Mouse (Mus musculus): Measurements from ENCODE around the gene Cryba4.

The Cryba4 gene

GRCm38 (mm10) chr5:112285548-112286085 lies 33.3 kb upstream of the Cryba4 start:
- peak; percentile 53 to 75 for DNase-seq

GRCm38 (mm10) chr5:112284203-112284582 lies 31.9 kb upstream of the Cryba4 start:
- DNase-seq, result no peak

DNA sequence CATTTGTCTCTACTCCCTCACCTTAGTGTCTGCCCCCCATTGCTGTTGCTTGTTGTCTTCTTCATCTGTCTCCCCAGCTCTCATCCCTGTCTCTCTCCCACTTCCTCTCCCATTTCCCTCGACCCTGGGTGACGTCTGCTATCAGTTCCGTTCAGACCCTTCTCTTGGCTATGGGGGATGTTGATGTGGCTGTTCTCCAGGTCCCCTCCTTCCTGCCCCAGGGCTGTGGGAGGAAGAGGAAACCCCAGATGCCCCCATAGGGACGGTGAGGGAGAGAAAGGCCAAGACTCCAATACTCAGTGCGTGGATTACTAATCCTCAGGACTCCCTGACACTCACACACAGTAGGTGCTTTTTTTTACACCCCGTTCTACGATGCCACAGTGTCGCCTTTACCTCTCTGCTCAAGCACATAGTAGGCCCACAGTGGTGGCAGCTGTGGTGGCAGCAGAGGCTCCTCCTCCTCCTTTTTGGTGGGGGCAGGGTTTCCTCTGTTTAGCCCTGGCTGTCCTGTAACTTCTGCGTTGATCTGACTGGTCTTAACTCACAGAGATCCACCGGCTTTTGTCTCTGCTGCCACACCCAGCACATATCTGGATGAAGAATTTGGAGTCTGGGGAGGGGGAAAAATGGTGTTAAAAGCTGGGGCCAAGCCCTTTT lies 31.4 kb upstream of the Cryba4 start:
- DNase-seq, result no peak

GRCm38 (mm10) chr5:112282780-112283482 lies 30.6 kb upstream of the Cryba4 start:
- DNase-seq, result no peak

DNA sequence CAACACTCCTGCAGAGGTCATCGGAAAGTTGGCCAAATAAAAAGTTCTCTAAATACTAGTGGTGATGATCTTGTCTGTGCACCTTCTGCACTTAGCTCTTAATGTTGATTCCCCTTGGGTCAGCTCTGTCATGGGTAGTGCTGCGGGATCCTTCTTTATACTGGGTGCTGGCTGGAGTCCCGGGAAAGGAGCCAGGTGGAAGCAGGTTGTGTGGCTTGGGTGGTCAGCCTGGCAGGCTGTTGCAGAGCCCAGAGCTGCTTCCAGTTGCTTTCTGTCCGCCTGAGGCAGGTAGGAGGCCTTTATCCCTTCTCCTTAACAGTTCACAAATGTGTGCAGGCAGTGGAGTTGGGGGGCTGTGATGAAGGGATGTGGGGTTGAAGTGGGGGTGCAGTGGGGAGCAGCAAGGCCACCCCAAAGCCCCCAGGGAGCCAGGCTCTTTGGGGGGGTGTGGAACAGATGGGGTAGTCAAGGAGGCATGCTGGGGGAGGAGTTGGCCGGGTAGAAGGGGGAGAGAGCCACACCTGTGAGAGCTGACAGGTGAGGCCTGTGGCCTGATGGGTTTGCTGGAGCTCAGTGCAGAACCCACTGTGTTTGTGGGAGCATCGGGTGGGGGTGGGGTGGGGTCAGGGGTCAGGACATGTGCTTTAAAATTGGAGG lies 29.9 kb upstream of the Cryba4 start:
- DNase-seq, result no peak

- DNase-seq, result no peak
These were observed 29.4 kb upstream of the Cryba4 start for GRCm38 (mm10) chr5:112281676-112282075.

DNA sequence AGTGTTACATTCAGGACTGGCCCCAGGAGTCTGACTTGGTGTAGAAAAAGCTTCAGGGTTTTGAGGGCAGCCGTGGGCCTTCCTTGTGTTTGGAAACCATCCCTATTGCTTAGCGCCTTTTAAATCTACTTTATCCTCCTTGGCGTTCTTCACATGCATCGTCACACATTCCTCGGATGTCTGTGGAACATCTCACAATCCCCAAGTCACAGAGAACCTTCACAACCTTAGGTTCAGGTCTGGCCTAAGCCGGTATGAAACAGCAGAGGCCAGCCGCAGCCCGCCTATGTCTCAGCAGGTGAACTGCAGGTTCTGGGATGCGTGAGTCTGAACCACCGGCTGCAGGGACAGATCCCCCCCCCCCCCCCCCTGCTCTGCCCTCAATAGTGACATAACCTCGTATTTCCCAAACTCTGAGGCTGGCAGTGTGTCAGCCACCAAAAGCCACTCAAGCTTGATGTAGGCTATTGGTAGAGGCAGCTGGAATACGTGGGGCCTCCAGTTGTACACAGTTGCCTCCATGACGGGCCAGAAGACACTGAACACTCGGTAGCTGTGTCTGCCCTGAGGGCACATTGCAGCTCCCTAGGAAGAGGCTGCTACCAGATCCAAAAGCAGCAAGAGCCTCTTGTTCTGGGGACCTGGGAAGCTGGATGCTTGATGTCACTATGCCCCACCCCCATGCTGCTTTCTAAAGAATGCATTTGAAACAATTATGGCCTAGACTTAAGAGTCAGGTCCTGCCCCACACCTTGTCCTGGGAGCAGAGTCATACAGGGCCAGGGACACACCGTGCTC lies 28.7 kb upstream of the Cryba4 start:
- no peak for DNase-seq

DNA sequence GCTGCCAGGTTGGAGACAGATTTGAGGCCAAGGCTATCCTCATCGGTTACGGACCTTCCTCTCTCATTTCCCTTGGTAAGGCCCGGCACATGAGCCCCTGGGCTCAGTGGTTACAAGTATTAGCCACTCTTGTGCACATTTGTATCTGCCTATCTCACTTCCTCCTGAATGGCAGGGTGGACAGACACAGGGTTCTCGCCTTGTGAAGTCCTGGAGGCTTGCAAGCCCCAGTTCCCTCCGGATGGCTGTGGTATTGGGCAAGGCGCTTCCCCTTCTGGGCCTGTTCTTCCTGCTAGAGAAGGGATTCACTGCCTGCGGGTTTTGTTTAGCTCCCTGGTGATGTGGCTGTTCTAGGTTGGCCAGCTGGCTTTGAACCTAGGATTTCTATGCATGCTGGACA lies 27.8 kb upstream of the Cryba4 start:
- no peak for DNase-seq

DNA sequence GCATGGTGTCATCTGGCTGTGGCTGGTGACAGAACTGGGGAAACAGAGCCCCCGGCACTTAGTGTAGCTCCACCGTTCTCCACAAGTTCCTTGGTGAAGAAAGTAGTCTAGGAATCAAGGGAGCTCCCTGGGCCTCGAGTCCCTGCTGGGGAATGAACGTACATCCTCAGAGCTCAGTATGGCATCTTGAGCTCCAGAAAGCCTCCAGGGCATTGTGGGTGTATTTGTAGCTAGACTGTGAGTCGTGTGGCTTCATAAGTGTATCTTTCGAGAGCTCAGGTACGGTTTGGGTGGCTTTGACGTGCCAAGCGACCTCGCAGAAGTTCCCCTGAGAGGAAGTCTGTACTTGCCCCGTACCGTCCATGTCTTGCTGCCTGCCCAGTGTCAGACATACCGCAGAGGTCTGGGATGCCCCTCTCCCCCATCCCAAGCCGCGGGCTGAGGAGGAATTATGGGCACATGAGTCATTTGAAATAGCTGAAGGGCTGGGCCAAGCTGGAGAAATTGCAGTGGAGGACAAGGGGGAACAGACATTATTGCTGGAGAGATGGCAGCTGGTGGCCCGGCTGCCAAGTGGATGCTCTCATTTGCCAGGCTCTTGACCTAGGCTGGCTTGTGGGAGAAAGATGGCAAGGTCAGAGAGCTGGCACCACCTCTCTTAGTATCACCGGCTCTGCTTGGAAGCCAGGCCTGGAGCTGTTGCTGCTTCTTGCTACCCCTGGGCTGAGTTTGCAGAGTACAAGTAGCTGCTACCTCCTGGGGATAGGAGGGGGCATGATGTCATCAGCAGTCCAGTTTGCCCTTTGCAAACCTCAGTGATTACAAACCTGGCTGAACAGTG lies 27.1 kb upstream of the Cryba4 start:
- DNase-seq, result no peak

DNA sequence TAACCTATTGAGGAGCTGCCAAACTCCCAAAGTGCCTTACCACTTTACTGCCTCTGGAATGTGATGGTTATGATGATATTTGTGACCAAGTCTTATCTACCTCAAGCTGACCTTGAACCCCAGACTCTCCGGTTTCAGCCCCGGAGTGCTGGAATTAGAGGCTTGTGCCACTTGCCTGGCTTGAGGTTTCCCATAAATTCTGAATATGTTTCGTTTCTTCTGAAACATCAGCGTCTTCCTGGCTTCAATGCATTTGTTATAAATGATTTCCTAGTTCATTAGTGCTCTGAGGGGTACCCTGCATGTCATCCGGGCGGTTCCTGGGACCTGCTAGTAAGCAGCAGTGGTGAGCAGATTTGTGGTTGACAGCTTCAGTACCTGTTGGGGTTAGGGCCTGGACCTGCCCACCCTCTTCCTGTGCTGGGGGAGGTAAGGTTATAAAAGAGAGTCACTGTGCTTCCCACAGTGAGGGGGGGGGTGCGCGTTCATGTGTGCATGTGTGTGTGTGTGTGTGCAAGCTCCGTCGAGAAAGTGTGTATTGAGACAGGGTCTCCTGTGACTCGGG lies 25.7 kb upstream of the Cryba4 start:
- no peak for DNase-seq

DNA sequence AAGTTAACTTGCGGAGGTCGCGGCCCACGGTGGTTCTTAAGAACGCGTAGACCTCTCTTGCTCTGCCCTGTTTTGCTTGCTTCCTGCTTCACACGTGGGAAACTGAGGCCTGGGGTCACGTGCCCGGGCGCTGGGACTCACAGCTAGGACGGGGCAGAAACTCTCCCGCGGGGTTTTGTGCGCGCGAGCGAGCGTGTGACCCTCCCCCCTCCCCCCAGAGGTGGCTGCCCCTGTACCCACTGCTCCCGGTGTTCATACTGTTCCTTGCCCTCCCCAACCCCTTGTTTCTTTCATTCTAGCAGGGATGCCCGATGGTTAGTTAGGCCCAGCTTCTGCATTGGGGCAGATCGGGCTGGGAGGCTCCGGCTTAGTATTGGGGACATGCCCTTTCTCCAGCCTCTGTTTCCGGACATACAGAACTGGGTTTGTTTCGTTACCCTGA lies 24.6 kb upstream of the Cryba4 start:
- no peak for DNase-seq

GRCm38 (mm10) chr5:112276267-112276873 lies 24.1 kb upstream of the Cryba4 start, which contains the start of gene Tpst2:
Gene Tpst2 (plus strand): TSS chr5:112276691.
- peak; percentile 100 for DNase-seq

DNA sequence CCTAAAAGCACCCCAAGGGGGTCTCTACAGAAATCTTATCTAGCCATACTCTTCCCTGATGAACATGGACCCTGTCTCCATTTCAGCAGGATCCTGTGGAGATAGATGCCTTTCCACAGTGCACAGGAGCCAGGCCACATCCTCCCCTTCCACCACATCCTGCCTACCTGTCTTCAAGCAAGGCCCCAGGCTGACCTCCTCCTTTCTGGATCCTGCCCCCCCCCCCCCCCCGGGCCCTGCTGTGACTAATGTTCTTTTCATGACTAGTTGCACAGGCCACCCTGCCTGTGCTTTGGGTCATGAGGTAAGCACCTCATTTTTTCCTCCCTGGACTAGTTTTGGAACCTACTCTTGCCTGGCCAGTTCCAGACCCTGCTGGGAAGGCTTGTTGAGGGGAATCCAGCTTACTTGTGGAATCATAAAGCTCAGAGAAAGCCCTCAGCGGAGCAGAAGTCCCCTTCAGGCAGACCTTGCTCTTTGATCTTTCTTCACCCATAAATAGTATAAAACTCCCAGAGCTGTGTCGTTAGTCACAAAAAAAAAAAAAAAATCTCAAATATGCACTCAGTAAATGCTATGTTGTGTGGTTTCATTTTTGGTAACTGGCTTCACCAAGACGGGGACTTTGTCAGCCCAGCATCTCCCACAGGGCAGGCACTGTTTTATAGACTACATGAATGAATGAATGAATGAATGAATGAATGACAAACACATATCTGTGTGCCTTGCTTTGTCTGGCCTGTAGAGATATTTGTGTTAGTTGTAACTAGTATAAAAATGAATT lies 22.9 kb upstream of the Cryba4 start:
- no peak for DNase-seq

DNA sequence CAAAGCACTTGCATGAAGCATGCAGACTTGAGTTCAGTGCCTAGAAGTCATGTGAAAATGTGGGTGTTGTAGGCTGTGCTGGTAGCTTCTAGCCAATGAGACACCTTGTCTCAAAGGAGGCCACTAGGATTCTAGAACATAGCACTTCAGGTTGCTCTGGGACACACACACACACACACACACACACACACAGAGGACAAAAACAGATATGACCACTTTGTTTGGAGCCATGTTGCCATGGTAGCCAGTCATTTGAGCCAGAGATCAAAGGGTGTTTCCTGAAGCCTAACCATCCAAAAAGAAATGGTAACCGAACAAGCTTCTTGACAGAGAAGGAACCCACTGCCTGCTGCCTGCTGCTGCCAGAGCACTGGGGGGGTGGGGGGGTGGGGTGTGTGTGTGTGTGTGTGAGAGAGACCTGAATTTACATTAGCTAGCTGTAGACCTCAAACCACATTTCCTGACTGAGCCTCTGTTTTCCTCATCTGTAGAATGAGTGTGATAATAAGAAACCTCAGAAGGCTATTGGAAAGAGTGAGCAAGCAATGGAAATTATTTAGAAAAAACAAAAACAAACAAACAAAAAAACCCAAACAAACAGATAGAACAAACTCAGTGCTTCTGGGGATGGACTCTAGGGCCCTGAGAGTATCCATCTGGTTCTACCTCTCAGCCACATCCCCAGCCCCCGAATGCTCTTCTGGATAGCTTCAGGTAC lies 21.6 kb upstream of the Cryba4 start:
- DNase-seq, result no peak

DNA sequence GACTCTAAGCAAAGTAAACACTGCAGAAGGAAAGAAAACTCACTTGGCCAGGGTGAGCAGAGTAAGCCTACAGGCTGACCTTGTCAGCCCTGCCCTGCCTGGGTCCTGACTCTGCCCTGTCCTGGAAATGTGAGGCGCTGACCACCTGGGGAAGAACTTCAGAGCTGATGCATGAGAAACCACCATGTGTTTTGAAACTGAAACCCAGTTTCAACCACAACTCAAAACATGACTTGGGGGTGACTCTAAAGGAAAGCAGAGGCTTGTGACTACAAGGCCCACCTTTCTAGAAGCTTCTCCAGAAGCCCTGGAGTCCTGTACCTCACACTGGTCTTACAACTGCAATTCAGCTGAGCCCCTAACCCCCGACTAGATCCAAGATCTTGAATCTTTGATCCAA lies 20.6 kb upstream of the Cryba4 start:
- no peak for DNase-seq

DNA sequence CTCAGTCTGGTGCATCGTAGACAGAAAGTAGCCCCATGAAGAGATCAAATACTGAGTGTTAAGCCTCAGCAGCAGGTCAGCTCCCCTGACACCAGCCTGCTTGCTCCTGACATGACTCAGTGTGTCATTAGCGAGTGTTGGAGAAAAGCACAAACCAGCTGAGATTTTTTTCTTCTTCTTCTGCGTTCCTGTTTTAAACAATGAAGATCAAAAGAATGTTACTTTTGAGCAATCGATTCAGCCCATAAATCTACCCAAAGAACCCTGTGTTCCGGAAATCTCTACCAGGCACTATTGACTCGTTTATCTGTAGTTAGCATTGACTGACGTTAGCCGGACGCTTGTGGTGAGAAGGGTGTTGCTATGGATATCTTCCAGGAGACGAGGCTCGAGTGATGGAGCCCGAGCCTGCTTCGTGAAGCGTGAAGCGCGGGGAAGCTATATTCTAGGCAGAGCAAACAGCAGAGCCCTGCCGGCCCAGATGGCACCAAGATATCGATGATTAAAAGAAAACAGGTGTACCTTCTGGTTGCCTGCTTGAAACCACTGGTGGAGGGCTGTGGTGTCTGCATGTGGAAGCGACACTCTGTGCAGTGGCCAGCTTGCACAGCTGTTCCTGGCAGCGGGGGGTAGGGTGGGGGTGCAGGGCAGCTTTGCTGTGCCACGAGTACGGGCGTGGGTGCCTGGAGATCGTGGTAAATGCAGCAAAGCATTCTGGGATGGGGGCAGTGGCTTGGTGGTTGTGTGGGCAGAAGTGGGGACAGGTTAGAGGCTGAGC lies 18.6 kb upstream of the Cryba4 start:
- DNase-seq, result peak; percentile 65 to 72

GRCm38 (mm10) chr5:112266011-112266777 lies 13.9 kb upstream of the Cryba4 start:
- DNase-seq, result no peak

- no peak for DNase-seq
These were observed 13.2 kb upstream of the Cryba4 start for GRCm38 (mm10) chr5:112265515-112265914.
